Mouse (Mus musculus) midbrain, embryonic 15.5 days (tissue): ENCODE data around the gene Inka2. TPM values are rescaled to one million over a fixed set of nuclear protein-coding genes. Genes with fewer than 3 reads are reported as not detected.
A peak's percentile ranks its signal among the peaks of the same experiment; 100 is the strongest.

Experiments
- ATAC-seq: fragments of 200-750 bp; cut with Nextera tagmentation; replicated peaks from 2 replicates; pipeline ENCODE4 v1.8.0; 2017; ENCODE audit warnings: moderate TSS enrichment
- H3K27ac ChIP-seq: fragments of 300-500 bp; sonication (generic); 2 replicates; pipeline ENCODE4 v1.5.1; 2015; ENCODE audit warnings: mild to moderate bottlenecking, inconsistent platforms
- H3K27me3 ChIP-seq: fragments of 300-500 bp; sonication (generic); replicated peaks from 2 replicates; pipeline ENCODE4 v1.6.1; 2015; ENCODE audit warnings: inconsistent platforms
- H3K36me3 ChIP-seq: fragments of 300-500 bp; sonication (generic); replicated peaks from 2 replicates; pipeline ENCODE4 v1.6.1; 2015; ENCODE audit warnings: inconsistent platforms
- H3K4me1 ChIP-seq: fragments of 300-500 bp; sonication (generic); 2 replicates; pipeline ENCODE4 v1.6.1; 2015; ENCODE audit warnings: inconsistent platforms
- H3K4me2 ChIP-seq: fragments of 300-500 bp; sonication (generic); 2 replicates; pipeline ENCODE4 v1.6.1; 2015; ENCODE audit warnings: inconsistent platforms, mild to moderate bottlenecking, moderate library complexity
- H3K4me3 ChIP-seq: fragments of 300-500 bp; sonication (generic); 2 replicates; pipeline ENCODE4 v1.5.1; 2015; ENCODE audit warnings: mild to moderate bottlenecking, inconsistent platforms
- H3K9ac ChIP-seq: fragments of 300-500 bp; sonication (generic); 2 replicates; pipeline ENCODE4 v1.6.1; 2015; ENCODE audit warnings: mild to moderate bottlenecking, inconsistent platforms
- H3K9me3 ChIP-seq: fragments of 300-500 bp; sonication (generic); 2 replicates; pipeline ENCODE4 v1.6.1; 2016; ENCODE audit warnings: inconsistent platforms
- WGBS: fragments of 180-500 bp; shearing (Covaris S2); methylation state at CpG from one replicate; pipeline ENCODE4 v1.1.7; 2015; ENCODE audit warnings: mixed read lengths; 5-methylcytosine and 5-hydroxymethylcytosine counted together
- polyA plus RNA-seq: library from polyadenylated mRNA; unstranded; fragments of >200 nt; fragmentation: Nextera tagmentation; extraction: Ambion mirVana; gene quantifications from 2 replicates; pipeline ENCODE4 v1.2.1, GENCODE M21; 2015

Inka2 gene
- 4.8 and 6.0 TPM in 2 replicates for polyA plus RNA-seq

GRCm38 (mm10) chr3:105704031-105705008 is at the start of gene Inka2:
Gene Inka2, plus strand, starts transcription at chr3:105704599.
- H3K27ac ChIP-seq: peak within 1 kb of the TSS; percentile 35; the same call in 1 of the 2 replicates
- peaks cover 14% of the 10 kb centered on the region for H3K27me3 ChIP-seq
- H3K4me1 ChIP-seq: peaks cover 21% of the 10 kb centered on the region
- peak within 1 kb of the TSS; percentile 97 for H3K4me2 ChIP-seq
- peak within 1 kb of the TSS; percentile 49 for H3K4me3 ChIP-seq
- no peaks in the 10 kb centered on the region for H3K9me3 ChIP-seq
- H3K36me3 ChIP-seq: no peaks in the 10 kb centered on the region
- ATAC-seq: peak; percentile 98
- H3K9ac ChIP-seq: peak within 1 kb of the TSS; percentile 41
- 2% methylated on average over 42 of the region's 43 CpGs for WGBS

GRCm38 (mm10) chr3:105655031-105655585 is 49.3 kb upstream of the Inka2 start:
- Histone ChIP-seq H3K27ac (no peak overlapping the region), H3K36me3 (no peaks in the 10 kb centered on the region), H3K9me3 (no peaks in the 10 kb centered on the region), H3K4me2 (no peak overlapping the region), H3K9ac (no peak overlapping the region), H3K4me1 (no peaks in the 10 kb centered on the region), H3K27me3 (no peaks in the 10 kb centered on the region), H3K4me3 (no peak overlapping the region)
- ATAC-seq: no peak
- WGBS: 92% methylated on average over 11 of the region's 11 CpGs

DNA sequence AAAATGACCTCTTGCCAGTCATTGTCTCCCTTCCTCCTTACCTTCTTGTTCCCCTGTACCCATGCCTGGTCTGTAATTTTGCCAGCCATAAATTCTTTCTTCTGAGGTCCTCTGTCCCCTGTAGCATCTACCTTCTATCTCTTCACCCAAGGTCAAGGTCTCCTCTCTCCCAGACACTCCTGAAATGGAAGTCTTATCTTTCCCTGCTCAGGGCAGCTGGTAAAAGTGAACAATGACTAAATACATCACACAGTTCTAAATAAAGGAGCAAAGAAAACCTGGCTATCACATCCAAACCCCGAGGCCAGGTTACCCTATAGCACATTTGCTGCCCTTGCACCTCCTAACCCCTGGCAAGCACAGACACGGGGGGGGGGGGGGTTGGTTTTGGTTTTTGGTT is 43.9 kb upstream of the Inka2 start:
- 81% methylated on average over 2 of the region's 2 CpGs for WGBS
- Histone ChIP-seq H3K36me3 (no peaks in the 10 kb centered on the region), H3K4me2 (no peak overlapping the region)

DNA sequence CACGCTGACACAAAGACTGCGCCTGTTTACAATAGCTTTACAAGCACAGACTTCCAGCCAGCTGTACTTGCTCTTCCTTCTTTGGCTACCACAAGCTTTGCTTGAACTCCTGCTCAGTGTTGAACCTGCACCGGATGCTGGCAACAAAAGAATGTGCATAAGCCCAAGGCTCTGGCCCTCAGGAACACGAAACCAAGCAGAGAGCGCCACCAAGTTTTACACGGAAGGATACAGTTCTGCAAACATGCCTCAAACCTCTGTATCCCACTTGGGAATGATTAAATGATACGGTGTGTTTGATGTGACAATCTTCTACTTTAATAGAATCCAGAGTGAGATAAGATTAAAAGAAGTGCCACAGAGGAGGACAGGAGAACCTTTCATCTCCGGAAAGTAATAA is 41.4 kb upstream of the Inka2 start:
- no peaks in the 10 kb centered on the region for H3K36me3 ChIP-seq
- H3K4me2 ChIP-seq: no peak overlapping the region
- WGBS: 76% methylated on average over 8 of the region's 8 CpGs
- no peak overlapping the region for H3K9ac ChIP-seq
- H3K4me1 ChIP-seq: no peaks in the 10 kb centered on the region
- no peak overlapping the region for H3K4me3 ChIP-seq
- ATAC-seq: peak; percentile 47; the same call in 1 of the 2 replicates
- H3K9me3 ChIP-seq: no peaks in the 10 kb centered on the region
- no peak overlapping the region for H3K27ac ChIP-seq
- H3K27me3 ChIP-seq: no peaks in the 10 kb centered on the region

More for the DNA sequence above, 43.9 kb upstream of the Inka2 start:
- ATAC-seq: no peak
- Histone ChIP-seq H3K27ac (no peak overlapping the region), H3K9me3 (no peaks in the 10 kb centered on the region), H3K4me3 (no peak overlapping the region), H3K27me3 (no peaks in the 10 kb centered on the region), H3K9ac (no peak overlapping the region), H3K4me1 (no peaks in the 10 kb centered on the region)

- Histone ChIP-seq H3K27me3 (no peaks in the 10 kb centered on the region), H3K4me2 (no peak overlapping the region), H3K4me3 (no peak overlapping the region), H3K9me3 (no peaks in the 10 kb centered on the region), H3K36me3 (no peaks in the 10 kb centered on the region), H3K4me1 (no peaks in the 10 kb centered on the region), H3K27ac (no peak overlapping the region), H3K9ac (no peak overlapping the region)
- ATAC-seq: no peak
- WGBS: 85% methylated on average over 9 of the region's 9 CpGs
Measured at GRCm38 (mm10) chr3:105665105-105665765, 39.2 kb upstream of the Inka2 start.

DNA sequence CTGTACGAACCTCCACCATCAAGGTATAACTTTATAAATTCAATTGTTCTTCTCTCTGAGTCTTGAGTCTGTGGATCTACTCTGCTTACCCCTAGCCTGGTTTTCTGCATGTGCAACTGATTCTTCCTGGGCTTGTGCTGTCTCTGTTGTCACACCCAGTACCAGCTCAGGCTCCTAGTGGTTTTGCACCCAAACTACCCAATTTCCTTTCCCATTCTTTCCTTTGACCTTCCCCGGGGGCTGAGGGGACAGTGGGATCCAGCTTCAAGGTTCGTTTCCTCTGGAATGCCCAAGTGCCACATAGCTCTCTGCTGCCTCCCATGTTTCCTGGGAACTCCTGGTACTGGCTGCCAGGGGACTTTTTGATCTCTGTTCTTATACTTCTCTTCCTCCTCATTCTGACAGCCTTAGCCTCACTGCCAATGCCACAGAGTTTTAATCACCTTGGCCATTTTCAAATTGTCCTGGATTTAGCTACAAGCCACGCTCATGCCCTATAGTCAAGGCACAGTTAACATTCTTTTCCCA is 37.3 kb upstream of the Inka2 start:
- H3K27ac ChIP-seq: no peak overlapping the region
- no peak overlapping the region for H3K4me3 ChIP-seq
- H3K36me3 ChIP-seq: no peaks in the 10 kb centered on the region
- no peak overlapping the region for H3K9ac ChIP-seq
- no peaks in the 10 kb centered on the region for H3K4me1 ChIP-seq
- WGBS: 66% methylated on average over 4 of the region's 4 CpGs
- H3K9me3 ChIP-seq: no peaks in the 10 kb centered on the region
- H3K4me2 ChIP-seq: no peak overlapping the region
- ATAC-seq: no peak
- H3K27me3 ChIP-seq: no peaks in the 10 kb centered on the region

GRCm38 (mm10) chr3:105668161-105668560 is 36.2 kb upstream of the Inka2 start:
- Histone ChIP-seq H3K9me3 (no peaks in the 10 kb centered on the region), H3K4me1 (no peaks in the 10 kb centered on the region), H3K36me3 (no peaks in the 10 kb centered on the region), H3K27ac (no peak overlapping the region), H3K27me3 (no peaks in the 10 kb centered on the region), H3K4me2 (no peak overlapping the region), H3K4me3 (no peak overlapping the region), H3K9ac (no peak overlapping the region)
- WGBS: 44% methylated on average over 9 of the region's 9 CpGs
- ATAC-seq: no peak

DNA sequence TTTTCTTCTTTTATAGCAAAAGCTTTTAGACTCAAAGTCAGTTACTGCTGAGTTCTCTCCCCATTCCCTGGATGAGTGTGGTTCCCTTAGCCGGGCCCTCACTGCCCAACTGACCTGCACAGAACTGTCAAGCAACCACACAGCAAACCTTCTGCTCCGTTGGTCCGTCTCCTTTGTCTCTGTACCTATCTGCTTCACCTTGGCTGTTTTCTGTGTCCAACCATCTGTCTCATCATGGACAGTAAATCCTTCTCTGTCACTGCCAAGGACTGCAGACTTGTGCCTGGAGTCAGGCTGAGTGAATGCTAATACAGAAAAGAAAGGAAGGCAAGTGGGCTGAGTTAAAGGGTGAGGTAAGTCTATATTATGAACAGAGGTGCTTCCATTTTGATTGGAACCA is 34.6 kb upstream of the Inka2 start:
- Histone ChIP-seq H3K9ac (no peak overlapping the region), H3K36me3 (no peaks in the 10 kb centered on the region), H3K4me1 (0 out of 2 replicates have a peak, but pooled peaks cover 1% of the 10 kb centered on the region), H3K27ac (no peak overlapping the region), H3K4me3 (no peak overlapping the region), H3K9me3 (no peaks in the 10 kb centered on the region), H3K4me2 (no peak overlapping the region), H3K27me3 (no peaks in the 10 kb centered on the region)
- ATAC-seq: no peak
- 94% methylated on average over 3 of the region's 3 CpGs for whole genome bisulfite sequencing

DNA sequence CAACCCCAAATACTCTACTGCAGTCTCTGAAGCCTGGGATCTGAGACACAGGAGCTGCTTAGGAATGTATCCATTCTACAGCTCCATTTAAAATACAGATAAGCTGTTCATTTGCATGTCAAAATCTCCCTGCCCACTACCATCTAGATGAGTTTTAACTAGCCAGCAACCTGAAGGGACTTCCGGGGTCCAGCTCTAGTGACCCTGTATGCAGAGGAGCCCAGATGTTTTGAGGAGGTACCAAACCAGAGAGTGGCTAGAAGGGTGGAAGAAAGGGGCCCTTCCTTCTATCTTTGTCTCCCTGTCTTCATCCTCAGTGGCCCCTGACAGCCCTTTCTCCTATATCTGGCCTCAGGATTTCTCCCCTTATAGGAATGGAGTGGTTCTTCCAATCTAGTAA is 33.6 kb upstream of the Inka2 start:
- H3K9ac ChIP-seq: no peak overlapping the region
- H3K27me3 ChIP-seq: no peaks in the 10 kb centered on the region
- 85% methylated on average over 1 of the region's 1 CpGs for WGBS
- 0 out of 2 replicates have a peak, but pooled peaks cover 3% of the 10 kb centered on the region for H3K4me1 ChIP-seq
- H3K36me3 ChIP-seq: no peaks in the 10 kb centered on the region
- no peak overlapping the region for H3K4me3 ChIP-seq
- H3K4me2 ChIP-seq: no peak overlapping the region
- no peak for ATAC-seq
- no peaks in the 10 kb centered on the region for H3K9me3 ChIP-seq
- no peak overlapping the region for H3K27ac ChIP-seq

GRCm38 (mm10) chr3:105674595-105675218 is 29.7 kb upstream of the Inka2 start:
- Histone ChIP-seq H3K4me1 (0 out of 2 replicates have a peak, but pooled peaks cover 3% of the 10 kb centered on the region), H3K9ac (no peak overlapping the region), H3K27me3 (no peaks in the 10 kb centered on the region), H3K36me3 (peaks cover 9% of the 10 kb centered on the region), H3K9me3 (no peaks in the 10 kb centered on the region), H3K4me3 (no peak overlapping the region), H3K27ac (no peak overlapping the region), H3K4me2 (no peak overlapping the region)
- peak; percentile 91 for ATAC-seq
- 22% methylated on average over 7 of the region's 7 CpGs for WGBS

DNA sequence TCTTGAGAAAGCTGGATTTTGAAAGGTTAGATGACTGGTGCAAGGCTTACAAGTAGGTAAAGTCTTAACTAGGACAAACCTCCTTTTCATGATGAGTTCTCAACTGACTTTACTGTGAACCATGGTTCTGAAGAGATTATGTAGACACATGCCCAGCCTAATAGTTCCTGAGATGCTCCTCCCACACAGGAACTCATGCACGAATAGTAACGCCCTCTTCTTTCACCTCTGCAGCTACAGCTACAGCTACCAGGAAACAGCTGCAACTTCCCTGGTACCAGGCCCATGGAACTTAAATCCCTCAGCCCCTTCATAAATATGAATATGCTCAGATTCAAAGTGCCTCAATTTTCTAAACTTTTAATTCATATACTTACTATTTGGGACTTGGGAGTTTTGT is 28.5 kb upstream of the Inka2 start:
- H3K9ac ChIP-seq: no peak overlapping the region
- H3K9me3 ChIP-seq: no peaks in the 10 kb centered on the region
- peaks cover 11% of the 10 kb centered on the region for H3K36me3 ChIP-seq
- 0 out of 2 replicates have a peak, but pooled peaks cover 3% of the 10 kb centered on the region for H3K4me1 ChIP-seq
- WGBS: 53% methylated on average over 2 of the region's 2 CpGs
- H3K27ac ChIP-seq: no peak overlapping the region
- H3K4me2 ChIP-seq: no peak overlapping the region
- H3K27me3 ChIP-seq: no peaks in the 10 kb centered on the region
- ATAC-seq: no peak
- no peak overlapping the region for H3K4me3 ChIP-seq

- Histone ChIP-seq H3K4me3 (no peak overlapping the region), H3K4me2 (no peak overlapping the region), H3K36me3 (peaks cover 24% of the 10 kb centered on the region), H3K4me1 (no peaks in the 10 kb centered on the region), H3K9ac (no peak overlapping the region), H3K27me3 (no peaks in the 10 kb centered on the region), H3K9me3 (no peaks in the 10 kb centered on the region), H3K27ac (no peak overlapping the region)
- ATAC-seq: no peak
- WGBS: 91% methylated on average over 7 of the region's 7 CpGs
Measured at GRCm38 (mm10) chr3:105680346-105680745, 24.1 kb upstream of the Inka2 start.
